Mouse (Mus musculus) lung, postnatal 0 days (tissue): ENCODE results near the gene Bves.

Experiments used
- CTCF ChIP-seq: IDR thresholded peaks from 2 replicates; pipeline ENCODE4 v1.5.1; 2016; ENCODE audit warnings: antibody characterized with exemption, mild to moderate bottlenecking
- EP300 ChIP-seq: IDR thresholded peaks from 2 replicates; pipeline ENCODE4 v1.6.1; 2016; ENCODE audit warnings: antibody characterized with exemption, mild to moderate bottlenecking, control low read depth

GRCm38 (mm10) chr10:45314865-45315264, 20.7 kb upstream of the Bves start:
- TF ChIP-seq CTCF (no peak), EP300 (no peak)
